Mouse (Mus musculus) ES-E14 (cell line): Measurements from ENCODE around the gene Ston2. TPM values are rescaled to one million over a fixed set of nuclear protein-coding genes. Genes with fewer than 3 reads are reported as not detected.
A peak's percentile ranks its signal among the peaks of the same experiment; 100 is the strongest.

Experiments used
- DNase-seq: peaks from one replicate; pipeline ENCODE4 v3.0.0-alpha.2; 2013; ENCODE audit warnings: low read depth, low spot score
- H3K27ac ChIP-seq: 2 replicates; pipeline ENCODE4 v1.5.1; 2012; ENCODE audit warnings: low read depth, mild to moderate bottlenecking, low read length, moderate library complexity, mixed read lengths; ENCODE audit not compliant: poor library complexity, insufficient read depth, severe bottlenecking
- H3K36me3 ChIP-seq: 2 replicates; pipeline ENCODE4 v1.6.1; 2012; ENCODE audit warnings: mild to moderate bottlenecking, low read length, moderate library complexity, mixed read lengths; ENCODE audit not compliant: control insufficient read depth, poor library complexity, insufficient read depth, severe bottlenecking
- H3K4me1 ChIP-seq, 2 experiments: fragments of 150-350 bp in 1 of 2; sonication (generic) in 1 of 2; 2 replicates each; pipeline ENCODE4 v1.6.1; 2012; ENCODE audit warnings: low read length in 2 of 2, mild to moderate bottlenecking in 1 of 2, mixed read lengths in 1 of 2; ENCODE audit not compliant: control insufficient read depth in 2 of 2, insufficient read depth in 2 of 2, poor library complexity in 1 of 2
- H3K4me3 ChIP-seq, 2 experiments: fragments of 150-350 bp in 1 of 2; sonication (generic) in 1 of 2; 2 replicates each; pipeline ENCODE4 v1.5.1; 2012; ENCODE audit warnings: low read length in 2 of 2, low read depth in 1 of 2, mild to moderate bottlenecking in 1 of 2, mixed read lengths in 1 of 2; ENCODE audit not compliant: insufficient read depth in 1 of 2, poor library complexity in 1 of 2, severe bottlenecking in 1 of 2
- H3K9ac ChIP-seq: 2 replicates; pipeline ENCODE4 v1.6.1; 2012; ENCODE audit warnings: low read depth, mild to moderate bottlenecking, low read length, mixed read lengths; ENCODE audit not compliant: poor library complexity, insufficient read depth, severe bottlenecking
- H3K9me3 ChIP-seq: fragments of 150-350 bp; sonication (generic); 2 replicates; pipeline ENCODE4 v1.6.1; 2012; ENCODE audit warnings: low read depth, mild to moderate bottlenecking, low read length; ENCODE audit not compliant: control insufficient read depth, insufficient read depth
- CHD2 ChIP-seq: IDR thresholded peaks from 2 replicates; pipeline ENCODE4 v1.6.1; 2014; ENCODE audit warnings: mild to moderate bottlenecking, low read depth, low read length, inconsistent platforms
- HCFC1 ChIP-seq: IDR thresholded peaks from 2 replicates; pipeline ENCODE4 v1.6.1; 2012; ENCODE audit warnings: low read length, inconsistent platforms, borderline replicate concordance; ENCODE audit not compliant: insufficient read depth
- MAFK ChIP-seq: IDR thresholded peaks from 2 replicates; pipeline ENCODE4 v1.6.1; 2014; ENCODE audit warnings: mild to moderate bottlenecking, low read depth, low read length, inconsistent platforms; ENCODE audit not compliant: insufficient read depth
- ZC3H11A ChIP-seq: IDR thresholded peaks from 2 replicates; pipeline ENCODE4 v1.6.1; 2012; ENCODE audit warnings: low read depth, mild to moderate bottlenecking, inconsistent platforms, low read length, borderline replicate concordance
- ZNF384 ChIP-seq: IDR thresholded peaks from 2 replicates; pipeline ENCODE4 v1.6.1; 2012; ENCODE audit warnings: low read depth, low read length, inconsistent platforms
- in situ Hi-C, 2 experiments: fragments of 600-800 bp; cut with MboI; formaldehyde crosslinking; loops; one replicate each; pipeline ENCODE4 v1.15.1; 2025; ENCODE audit warnings: low sequenced_read_pairs in 2 of 2, inconsistent platforms in 1 of 2; ENCODE audit not compliant: unreplicated experiment in 2 of 2
- total RNA-seq: library from RNA; depleted of rRNA; stranded (reverse); fragments of 300-350 nt; gene quantifications from 2 replicates; pipeline ENCODE4 v1.2.3, GENCODE M21; 2012

The Ston2 gene
- total RNA-seq, 1 experiment = 11.7 TPM

DNA sequence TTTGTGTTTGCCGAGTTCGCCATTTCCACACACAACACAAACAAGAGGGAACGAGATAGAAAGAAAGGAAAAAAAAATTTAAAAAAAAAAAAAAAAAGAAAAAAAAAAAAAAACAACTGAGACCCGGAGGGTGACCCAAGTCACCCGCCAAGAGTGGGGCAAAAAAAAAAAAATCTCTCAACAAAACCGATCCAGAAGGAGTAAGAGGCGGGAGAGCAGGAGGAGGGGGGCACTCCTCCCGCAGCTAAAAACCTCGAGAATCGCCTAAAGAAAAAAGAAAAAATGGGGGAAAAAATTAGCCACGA, 198.7 kb downstream of the Ston2 start:
- TF ChIP-seq CHD2 (no peak), ZNF384 (peak; percentile 89)
- in situ Hi-C loops = no loop called here
- peaks cover 4% of the 10 kb centered on the region for H3K36me3 ChIP-seq

DNA sequence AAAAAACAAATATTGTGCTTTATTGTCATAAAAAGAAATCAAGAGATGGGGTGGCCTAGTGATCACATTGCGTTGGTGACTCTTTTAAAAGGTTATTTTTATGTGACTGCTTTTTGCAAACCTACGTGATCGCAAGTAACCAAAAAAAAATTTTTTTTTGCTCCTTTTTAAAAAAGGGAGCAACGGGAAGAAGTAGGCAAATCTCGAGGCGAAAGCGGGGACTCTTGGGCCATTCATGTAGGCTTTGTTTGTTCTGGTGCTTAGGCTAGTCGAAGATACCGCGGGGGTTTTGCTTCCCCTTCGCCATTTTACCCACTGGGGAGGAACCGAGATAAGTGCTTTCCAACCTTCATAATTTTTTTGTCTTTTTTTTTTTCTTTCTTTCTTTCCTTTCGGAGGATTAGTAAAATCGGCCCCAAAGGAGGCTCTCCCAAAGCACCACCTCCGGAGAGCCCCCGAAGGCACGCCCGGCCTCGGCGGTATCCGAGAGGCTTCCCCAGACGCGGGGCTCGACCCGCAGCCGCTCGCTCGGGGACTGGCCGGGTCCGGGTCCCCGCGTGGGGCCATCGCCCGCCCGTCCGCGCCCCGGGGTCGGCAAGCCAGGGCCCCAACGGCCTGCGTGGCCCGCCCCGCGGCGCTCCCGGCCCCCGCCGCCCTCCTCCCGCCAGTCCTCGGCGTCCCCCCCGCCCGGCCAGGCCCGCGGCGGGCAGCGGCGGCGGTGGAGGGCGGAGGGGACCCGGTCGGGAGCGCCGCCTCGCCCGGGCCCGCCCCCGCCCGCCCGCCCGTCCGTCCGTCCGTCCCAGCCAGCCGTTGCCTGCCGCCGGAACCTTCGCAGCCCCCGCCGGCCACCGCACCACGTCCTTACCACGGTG, 199.3 kb downstream of the Ston2 start:
- DNase-seq = no peak
- no peaks in the 10 kb centered on the region for H3K9me3 ChIP-seq
- TF ChIP-seq ZNF384 = no peak
- no peak for TF ChIP-seq ZC3H11A
- TF ChIP-seq CHD2 = no peak
- no peak for TF ChIP-seq MAFK
- TF ChIP-seq HCFC1 = no peak
- H3K4me1 ChIP-seq = no peaks in the 10 kb centered on the region; a peak in 2 of 4 replicates
- peak overlapping the region; percentile 86 to 97 for H3K4me3 ChIP-seq
- in situ Hi-C loops = no loop called here
- H3K27ac ChIP-seq = peak overlapping the region; percentile 97
- peaks cover 4% of the 10 kb centered on the region for H3K36me3 ChIP-seq
- peak overlapping the region; percentile 99 for H3K9ac ChIP-seq

More for the DNA sequence above, 198.7 kb downstream of the Ston2 start:
- peak overlapping the region; percentile 97; the same call in 1 of the 2 replicates for H3K27ac ChIP-seq
- peak overlapping the region; percentile 77 to 97 for H3K4me3 ChIP-seq
- DNase-seq = no peak
- peak overlapping the region; percentile 99 for H3K9ac ChIP-seq
- H3K9me3 ChIP-seq = no peaks in the 10 kb centered on the region
- no peaks in the 10 kb centered on the region; a peak in 2 of 4 replicates for H3K4me1 ChIP-seq

DNA sequence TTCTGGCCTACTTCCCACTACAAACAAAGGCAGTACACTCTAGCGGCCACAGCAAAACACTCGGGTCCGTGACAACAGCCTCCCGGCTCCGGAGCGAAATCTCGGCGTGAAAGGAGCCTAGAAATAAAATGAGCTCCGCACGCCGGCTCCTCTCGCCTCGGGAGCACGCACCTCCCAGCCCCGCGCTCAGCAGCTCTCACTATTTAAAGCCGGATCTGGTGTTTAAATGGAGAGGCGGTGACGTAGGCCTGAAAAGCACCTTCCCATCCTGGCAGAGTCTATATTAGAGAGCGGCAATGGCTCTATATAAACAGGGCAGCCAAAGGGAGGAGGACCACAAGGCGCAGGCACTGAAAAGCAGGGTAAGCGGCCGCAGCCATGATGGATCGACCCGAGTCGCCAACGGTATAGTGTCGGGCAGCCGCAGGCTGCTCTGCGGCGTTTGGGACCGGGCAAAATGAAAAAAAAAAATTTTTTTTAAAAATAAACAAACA, 200.0 kb downstream of the Ston2 start:
- in situ Hi-C loops = no loop called here
- TF ChIP-seq HCFC1 = peak; percentile 44; the same call in 1 of the 2 replicates
- no peak for TF ChIP-seq ZNF384
- Histone ChIP-seq H3K4me3 (peak overlapping the region; percentile 86 to 97), H3K27ac (peak overlapping the region; percentile 97; the same call in 1 of the 2 replicates), H3K4me1 (no peaks in the 10 kb centered on the region; a peak in 2 of 4 replicates), H3K9ac (peak overlapping the region; percentile 99), H3K9me3 (no peaks in the 10 kb centered on the region), H3K36me3 (peaks cover 4% of the 10 kb centered on the region)
- peak; percentile 90 for DNase-seq

DNA sequence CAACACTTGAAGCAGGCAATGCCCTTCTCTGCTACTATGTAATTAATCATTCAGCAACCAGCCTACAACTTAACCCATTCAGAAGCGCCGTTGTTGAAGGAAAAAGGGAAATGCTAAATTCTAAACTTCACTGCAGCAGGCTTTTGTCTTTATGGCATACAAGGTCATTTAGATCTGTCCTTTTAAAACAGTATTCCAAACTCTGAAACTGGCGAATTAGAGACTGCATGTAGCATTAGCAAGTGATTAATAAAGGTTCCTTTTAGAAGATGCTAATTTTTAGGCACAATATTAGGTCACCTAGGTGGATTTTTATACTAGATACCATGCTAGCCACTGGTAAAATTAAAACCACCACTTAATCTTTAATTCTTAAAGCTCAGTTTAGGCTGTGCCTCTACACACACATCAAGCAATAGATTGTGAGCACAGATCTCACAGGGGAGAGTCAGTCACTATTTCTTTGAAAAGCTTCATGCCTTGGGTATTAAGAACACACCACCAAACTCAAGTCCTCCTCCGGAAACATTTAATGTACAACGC, 200.6 kb downstream of the Ston2 start:
- Histone ChIP-seq H3K4me3 (peak overlapping the region; percentile 86 to 97), H3K9ac (peak overlapping the region; percentile 55; the same call in 1 of the 2 replicates), H3K27ac (no peak overlapping the region), H3K4me1 (no peaks in the 10 kb centered on the region; a peak in 2 of 4 replicates), H3K36me3 (peaks cover 4% of the 10 kb centered on the region), H3K9me3 (no peaks in the 10 kb centered on the region)
- no peak for DNase-seq
- no peak for TF ChIP-seq ZNF384
- no peak for TF ChIP-seq HCFC1
- in situ Hi-C loops = no loop called here
